Mouse (Mus musculus): ENCODE measurements at regions not wholly inside any gene's neighbourhood (a gene's known extent, or its start where the extent isn't known, plus 50 kb on each side); places are given as distances from the start of the nearest gene placed in this dataset.

GRCm38 (mm10) chrX:11705851-11706557, 378.4 kb downstream of the H2al1j start:
- Histone ChIP-seq H3K4me3 (no peak overlapping the region), H3K9me3 (no peaks in the 10 kb centered on the region), H3K4me2 (replicated peaks) (no peak overlapping the region), H3K36me3 (no peaks in the 10 kb centered on the region), H3K27me3 (peaks cover 27% of the 10 kb centered on the region), H3K27ac (replicated peaks) (no peak overlapping the region), H3K9ac (replicated peaks) (no peak overlapping the region), H3K4me1 (peaks cover 6% of the 10 kb centered on the region; the same call in 1 of the 2 replicates)
- no peak for ATAC-seq (ENCODE audit: low FRiP score, low read depth)
- 87% methylated on average over 6 of the region's 6 CpGs for WGBS

- Histone ChIP-seq H3K27me3 (peaks cover 28% of the 10 kb centered on the region), H3K4me3 (no peak overlapping the region), H3K9me3 (no peaks in the 10 kb centered on the region), H3K4me2 (replicated peaks) (no peak overlapping the region), H3K9ac (replicated peaks) (no peak overlapping the region), H3K36me3 (no peaks in the 10 kb centered on the region), H3K27ac (replicated peaks) (no peak overlapping the region), H3K4me1 (peaks cover 6% of the 10 kb centered on the region; the same call in 1 of the 2 replicates)
- 66% methylated on average over 6 of the region's 6 CpGs for WGBS
- no peak for ATAC-seq (ENCODE audit: low FRiP score, low read depth)
Observed at GRCm38 (mm10) chrX:11707330-11707729, 379.7 kb downstream of the H2al1j start.

GRCm38 (mm10) chrX:11708325-11708724, 380.7 kb downstream of the H2al1j start:
- no peaks in the 10 kb centered on the region for H3K9me3 ChIP-seq
- H3K27ac ChIP-seq (replicated peaks) = no peak overlapping the region
- H3K9ac ChIP-seq (replicated peaks) = no peak overlapping the region
- WGBS = 43% methylated on average over 6 of the region's 6 CpGs
- no peak overlapping the region for H3K4me3 ChIP-seq
- H3K27me3 ChIP-seq = peaks cover 25% of the 10 kb centered on the region
- ATAC-seq (ENCODE audit: low FRiP score, low read depth) = no peak
- no peaks in the 10 kb centered on the region for H3K36me3 ChIP-seq
- no peak overlapping the region for H3K4me2 ChIP-seq (replicated peaks)
- peaks cover 6% of the 10 kb centered on the region; the same call in 1 of the 2 replicates for H3K4me1 ChIP-seq

GRCm38 (mm10) chrX:11709326-11709725, 381.7 kb downstream of the H2al1j start:
- H3K27ac ChIP-seq (replicated peaks) = no peak overlapping the region
- no peaks in the 10 kb centered on the region for H3K9me3 ChIP-seq
- ATAC-seq (ENCODE audit: low FRiP score, low read depth) = no peak
- H3K4me2 ChIP-seq (replicated peaks) = no peak overlapping the region
- H3K4me1 ChIP-seq = peaks cover 6% of the 10 kb centered on the region; the same call in 1 of the 2 replicates
- no peak overlapping the region for H3K9ac ChIP-seq (replicated peaks)
- 81% methylated on average over 4 of the region's 4 CpGs for WGBS
- H3K27me3 ChIP-seq = peaks cover 22% of the 10 kb centered on the region
- H3K4me3 ChIP-seq = no peak overlapping the region
- H3K36me3 ChIP-seq = no peaks in the 10 kb centered on the region

- no peak for ATAC-seq (ENCODE audit: low FRiP score, low read depth)
- peaks cover 10% of the 10 kb centered on the region; the same call in 1 of the 2 replicates for H3K27me3 ChIP-seq
- H3K9me3 ChIP-seq = no peaks in the 10 kb centered on the region
- H3K4me2 ChIP-seq (replicated peaks) = no peak overlapping the region
- peaks cover 1% of the 10 kb centered on the region; the same call in 1 of the 2 replicates for H3K4me1 ChIP-seq
- WGBS = 86% methylated on average over 3 of the region's 3 CpGs
- H3K9ac ChIP-seq (replicated peaks) = no peak overlapping the region
- no peak overlapping the region for H3K4me3 ChIP-seq
- H3K36me3 ChIP-seq = no peaks in the 10 kb centered on the region
- no peak overlapping the region for H3K27ac ChIP-seq (replicated peaks)
Observed at GRCm38 (mm10) chrX:11713423-11713822, 385.8 kb downstream of the H2al1j start.

GRCm38 (mm10) chrX:11716773-11717172, 389.2 kb downstream of the H2al1j start:
- Histone ChIP-seq H3K4me1 (no peaks in the 10 kb centered on the region), H3K9me3 (no peaks in the 10 kb centered on the region), H3K27me3 (no peaks in the 10 kb centered on the region; the same call in 1 of the 2 replicates), H3K27ac (replicated peaks) (no peak overlapping the region), H3K9ac (replicated peaks) (no peak overlapping the region), H3K4me2 (replicated peaks) (no peak overlapping the region), H3K4me3 (no peak overlapping the region), H3K36me3 (no peaks in the 10 kb centered on the region)
- WGBS = 73% methylated on average over 8 of the region's 8 CpGs
- no peak for ATAC-seq (ENCODE audit: low FRiP score, low read depth)

- H3K27ac ChIP-seq (replicated peaks) = no peak overlapping the region
- ATAC-seq (ENCODE audit: low FRiP score, low read depth) = no peak
- H3K27me3 ChIP-seq = peaks cover 6% of the 10 kb centered on the region
- no peak overlapping the region for H3K4me2 ChIP-seq (replicated peaks)
- 89% methylated on average over 2 of the region's 2 CpGs for WGBS
- no peaks in the 10 kb centered on the region for H3K9me3 ChIP-seq
- H3K36me3 ChIP-seq = no peaks in the 10 kb centered on the region
- no peak overlapping the region for H3K4me3 ChIP-seq
- no peaks in the 10 kb centered on the region for H3K4me1 ChIP-seq
- H3K9ac ChIP-seq (replicated peaks) = no peak overlapping the region
Observed at GRCm38 (mm10) chrX:11718778-11719177, 391.2 kb downstream of the H2al1j start.

- no peak overlapping the region for H3K4me3 ChIP-seq
- H3K4me2 ChIP-seq (replicated peaks) = no peak overlapping the region
- no peak for ATAC-seq (ENCODE audit: low FRiP score, low read depth)
- 81% methylated on average over 7 of the region's 7 CpGs for WGBS
- no peaks in the 10 kb centered on the region for H3K9me3 ChIP-seq
- no peak overlapping the region for H3K9ac ChIP-seq (replicated peaks)
- no peaks in the 10 kb centered on the region for H3K4me1 ChIP-seq
- no peaks in the 10 kb centered on the region for H3K36me3 ChIP-seq
- H3K27me3 ChIP-seq = peaks cover 8% of the 10 kb centered on the region
- no peak overlapping the region for H3K27ac ChIP-seq (replicated peaks)
Observed at GRCm38 (mm10) chrX:11720517-11720916, 392.9 kb downstream of the H2al1j start.

GRCm38 (mm10) chrX:11722730-11723129, 395.1 kb downstream of the H2al1j start:
- Histone ChIP-seq H3K4me2 (replicated peaks) (no peak overlapping the region), H3K36me3 (no peaks in the 10 kb centered on the region), H3K4me1 (no peaks in the 10 kb centered on the region), H3K4me3 (no peak overlapping the region), H3K9me3 (no peaks in the 10 kb centered on the region), H3K27me3 (peaks cover 18% of the 10 kb centered on the region), H3K9ac (replicated peaks) (no peak overlapping the region), H3K27ac (replicated peaks) (no peak overlapping the region)
- ATAC-seq (ENCODE audit: low FRiP score, low read depth) = no peak
- WGBS = 65% methylated on average over 4 of the region's 4 CpGs

GRCm38 (mm10) chrX:11724718-11725117, 397.1 kb downstream of the H2al1j start:
- no peak for ATAC-seq (ENCODE audit: low FRiP score, low read depth)
- Histone ChIP-seq H3K27ac (replicated peaks) (no peak overlapping the region), H3K4me3 (no peak overlapping the region), H3K4me1 (no peaks in the 10 kb centered on the region), H3K9me3 (no peaks in the 10 kb centered on the region), H3K9ac (replicated peaks) (no peak overlapping the region), H3K36me3 (no peaks in the 10 kb centered on the region), H3K27me3 (peaks cover 31% of the 10 kb centered on the region), H3K4me2 (replicated peaks) (no peak overlapping the region)
- whole genome bisulfite sequencing = 91% methylated on average over 8 of the region's 8 CpGs

- Histone ChIP-seq H3K9ac (replicated peaks) (no peak overlapping the region), H3K9me3 (no peaks in the 10 kb centered on the region), H3K4me2 (replicated peaks) (no peak overlapping the region), H3K27ac (replicated peaks) (no peak overlapping the region), H3K4me1 (no peaks in the 10 kb centered on the region), H3K36me3 (no peaks in the 10 kb centered on the region), H3K27me3 (peaks cover 31% of the 10 kb centered on the region), H3K4me3 (no peak overlapping the region)
- ATAC-seq (ENCODE audit: low FRiP score, low read depth) = no peak
- WGBS = 45% methylated on average over 8 of the region's 8 CpGs
Observed at GRCm38 (mm10) chrX:11726524-11727231, 399.1 kb downstream of the H2al1j start.

GRCm38 (mm10) chrX:11728481-11728880, 400.9 kb downstream of the H2al1j start:
- H3K27ac ChIP-seq (replicated peaks) = no peak overlapping the region
- no peaks in the 10 kb centered on the region for H3K4me1 ChIP-seq
- peaks cover 35% of the 10 kb centered on the region for H3K27me3 ChIP-seq
- H3K9me3 ChIP-seq = no peaks in the 10 kb centered on the region
- no peaks in the 10 kb centered on the region for H3K36me3 ChIP-seq
- H3K9ac ChIP-seq (replicated peaks) = no peak overlapping the region
- no peak overlapping the region for H3K4me3 ChIP-seq
- no peak for ATAC-seq (ENCODE audit: low FRiP score, low read depth)
- 88% methylated on average over 4 of the region's 4 CpGs for WGBS
- no peak overlapping the region for H3K4me2 ChIP-seq (replicated peaks)

All from midbrain, embryonic 12.5 days (tissue).